Mouse (Mus musculus): ENCODE results near the gene Iqcn.

Iqcn gene

GRCm38 (mm10) chr8:70679404-70679803 is 23.9 kb upstream of the Iqcn start:
- no peak for DNase-seq (ENCODE audit: low spot score)

GRCm38 (mm10) chr8:70680039-70680438 is 23.2 kb upstream of the Iqcn start:
- DNase-seq (ENCODE audit: low spot score): no peak

GRCm38 (mm10) chr8:70681410-70681809 is 21.8 kb upstream of the Iqcn start:
- DNase-seq (ENCODE audit: low spot score): no peak

- DNase-seq (ENCODE audit: low spot score): no peak
Observed at GRCm38 (mm10) chr8:70682193-70682592, 21.1 kb upstream of the Iqcn start.

- no peak for DNase-seq (ENCODE audit: low spot score)
Observed at GRCm38 (mm10) chr8:70682692-70683091, 20.6 kb upstream of the Iqcn start.

- peak; percentile 61 for DNase-seq (ENCODE audit: low spot score)
Observed at GRCm38 (mm10) chr8:70684291-70684690, 19.0 kb upstream of the Iqcn start.

- DNase-seq (ENCODE audit: low spot score): no peak
Observed at GRCm38 (mm10) chr8:70687576-70687975, 15.7 kb upstream of the Iqcn start.

GRCm38 (mm10) chr8:70688136-70688535 is 15.1 kb upstream of the Iqcn start:
- no peak for DNase-seq (ENCODE audit: low spot score)

- no peak for DNase-seq (ENCODE audit: low spot score)
Observed at GRCm38 (mm10) chr8:70689892-70690390, 13.3 kb upstream of the Iqcn start.

GRCm38 (mm10) chr8:70691230-70691629 is 12.0 kb upstream of the Iqcn start:
- no peak for DNase-seq (ENCODE audit: low spot score)

GRCm38 (mm10) chr8:70691727-70692231 is 11.5 kb upstream of the Iqcn start:
- DNase-seq (ENCODE audit: low spot score): no peak

GRCm38 (mm10) chr8:70693636-70694035 is 9.6 kb upstream of the Iqcn start:
- DNase-seq (ENCODE audit: low spot score): no peak

GRCm38 (mm10) chr8:70695318-70696018 is 7.8 kb upstream of the Iqcn start:
- DNase-seq (ENCODE audit: low spot score): peak; percentile 70

- DNase-seq (ENCODE audit: low spot score): peak; percentile 68
Observed at GRCm38 (mm10) chr8:70696019-70696885, 7.0 kb upstream of the Iqcn start.

GRCm38 (mm10) chr8:70696946-70697345 is 6.3 kb upstream of the Iqcn start:
- no peak for DNase-seq (ENCODE audit: low spot score)

- no peak for DNase-seq (ENCODE audit: low spot score)
Observed at GRCm38 (mm10) chr8:70697366-70698250, 5.6 kb upstream of the Iqcn start.

GRCm38 (mm10) chr8:70698310-70699109 is 4.7 kb upstream of the Iqcn start, which contains the start of gene Jund:
Jund (plus strand) TSS chr8:70698949.
- peak; percentile 100 for DNase-seq (ENCODE audit: low spot score)

- no peak for DNase-seq (ENCODE audit: low spot score)
Observed at GRCm38 (mm10) chr8:70699116-70699833, 4.0 kb upstream of the Iqcn start.

- peak; percentile 81 for DNase-seq (ENCODE audit: low spot score)
Observed at GRCm38 (mm10) chr8:70699834-70700554, 3.3 kb upstream of the Iqcn start.

GRCm38 (mm10) chr8:70700555-70700922 is 2.7 kb upstream of the Iqcn start:
- DNase-seq (ENCODE audit: low spot score): peak; percentile 86
